Mouse (Mus musculus) cerebellum, adult 2 months (tissue): ENCODE measurements around the gene Spred2.

Experiments used
- CTCF ChIP-seq: fragments of 200-500 bp; IDR thresholded peaks from 2 replicates; pipeline ENCODE4 v1.5.1; 2011; ENCODE audit warnings: low read depth, mild to moderate bottlenecking, control low read depth, low read length, moderate library complexity, borderline replicate concordance; ENCODE audit not compliant: insufficient read depth
- POLR2A ChIP-seq: fragments of 200-500 bp; IDR thresholded peaks from 2 replicates; pipeline ENCODE4 v1.6.1; 2011; ENCODE audit warnings: low read length, control low read depth, borderline replicate concordance; ENCODE audit not compliant: insufficient read depth

DNA sequence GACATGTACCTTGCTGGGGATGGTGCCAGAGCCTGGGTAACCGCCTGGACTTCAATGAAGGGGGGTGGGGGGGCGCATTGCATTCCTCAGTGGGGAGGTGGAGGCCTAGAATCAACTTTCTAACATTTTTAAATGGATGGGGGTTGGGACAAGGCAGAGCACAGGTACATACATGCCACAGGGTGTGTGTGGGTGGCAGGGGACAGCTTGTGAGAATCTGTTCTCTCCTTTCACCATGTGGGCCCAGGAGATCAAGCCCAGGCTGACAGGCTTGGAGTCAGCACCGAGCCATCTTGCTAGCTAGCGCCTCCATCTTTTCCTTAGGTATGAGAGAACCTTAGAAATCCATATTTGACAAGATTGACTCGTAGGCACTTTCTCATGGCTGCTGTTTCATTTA is 35.7 kb downstream of the Spred2 start:
- TF ChIP-seq POLR2A (no peak), CTCF (no peak)
